Mouse (Mus musculus) Muller cell, postnatal 12 days (primary cell): ENCODE data around the gene Fgf13.

Experiments
- DNase-seq: peaks from one replicate; pipeline ENCODE4 v3.0.0-alpha.2; 2015; ENCODE audit errors: inconsistent ontology term

The Fgf13 gene

GRCm38 (mm10) chrX:59567695-59568431 lies at the start of gene Fgf13:
Gene Fgf13 (minus strand): TSS chrX:59568071.
- peak; percentile 55 for DNase-seq

- DNase-seq, result no peak
Measured at GRCm38 (mm10) chrX:59606535-59606934, 38.7 kb upstream of the Fgf13 start.

DNA sequence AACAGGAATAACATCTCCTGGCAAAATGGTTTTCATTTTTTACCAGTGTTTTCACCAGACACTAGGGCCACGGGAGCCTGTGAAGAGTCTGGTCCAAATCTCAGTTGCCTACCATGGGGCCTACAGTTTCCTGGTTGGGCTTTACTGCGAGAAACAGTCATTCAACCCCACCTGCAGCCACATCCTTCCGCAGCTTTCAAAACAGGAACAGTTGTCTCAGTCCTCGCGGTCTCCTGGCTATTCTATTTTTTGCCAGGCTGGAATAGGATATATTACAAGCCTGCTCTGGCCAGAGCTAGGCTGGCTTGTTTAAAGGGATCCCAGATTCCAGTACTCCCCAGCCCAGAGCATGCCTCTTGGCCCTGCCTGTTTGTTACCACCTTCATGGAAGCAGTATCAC lies 21.2 kb upstream of the Fgf13 start:
- DNase-seq, result no peak

DNA sequence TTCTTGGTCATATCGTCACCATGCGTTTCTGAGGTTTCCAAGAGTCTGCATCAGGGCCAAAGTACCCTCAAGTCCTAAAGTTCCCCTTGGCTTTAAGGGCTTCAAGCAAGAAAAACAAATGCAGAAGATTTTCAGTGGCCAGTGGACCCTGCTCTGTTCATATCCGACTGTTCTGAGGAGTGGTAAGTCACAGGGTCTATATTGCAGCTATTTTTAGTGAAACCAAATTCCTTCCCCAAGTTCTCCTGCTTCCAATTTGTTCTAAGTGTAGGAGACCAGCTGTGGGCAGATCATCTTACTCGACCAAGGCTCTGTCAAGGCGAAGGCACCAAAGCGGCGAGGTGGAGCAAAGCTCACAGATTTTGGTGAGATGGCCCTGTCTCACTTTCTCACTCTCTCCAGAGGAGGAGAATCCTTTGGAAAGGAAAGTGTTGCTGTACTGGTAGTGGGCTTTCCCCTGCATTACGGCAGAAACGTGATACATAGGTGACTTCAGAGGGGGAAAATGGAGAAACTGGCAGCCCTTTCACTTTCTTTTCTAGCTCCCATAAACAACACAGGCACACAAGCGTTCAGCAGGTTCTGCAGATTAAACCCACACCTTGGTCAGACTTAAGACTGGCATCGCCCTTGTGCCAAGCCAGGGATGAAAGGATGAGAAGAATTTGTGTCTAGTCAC lies 17.8 kb upstream of the Fgf13 start:
- no peak for DNase-seq

DNA sequence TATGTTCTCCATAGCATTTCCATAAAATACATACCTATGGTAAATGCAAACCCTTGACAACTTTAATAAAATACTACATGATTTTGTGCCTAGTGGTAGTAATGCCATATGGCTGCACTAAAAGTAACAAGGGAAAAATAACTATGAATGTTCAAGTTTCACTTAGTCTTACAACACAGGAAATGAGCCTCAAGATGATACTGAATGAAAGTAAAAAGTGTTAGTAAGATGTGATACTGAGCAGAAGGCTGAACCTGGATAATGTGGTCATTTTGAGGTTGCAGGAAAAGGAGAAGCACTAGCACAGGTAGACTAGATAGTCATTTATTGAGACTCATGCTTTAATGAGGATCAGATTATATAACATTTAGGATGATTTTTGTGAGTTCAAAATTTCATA lies 16.2 kb upstream of the Fgf13 start:
- DNase-seq, result no peak

- DNase-seq, result peak; percentile 66
Measured at GRCm38 (mm10) chrX:59566826-59567694, 811 bp downstream of the Fgf13 start.

DNA sequence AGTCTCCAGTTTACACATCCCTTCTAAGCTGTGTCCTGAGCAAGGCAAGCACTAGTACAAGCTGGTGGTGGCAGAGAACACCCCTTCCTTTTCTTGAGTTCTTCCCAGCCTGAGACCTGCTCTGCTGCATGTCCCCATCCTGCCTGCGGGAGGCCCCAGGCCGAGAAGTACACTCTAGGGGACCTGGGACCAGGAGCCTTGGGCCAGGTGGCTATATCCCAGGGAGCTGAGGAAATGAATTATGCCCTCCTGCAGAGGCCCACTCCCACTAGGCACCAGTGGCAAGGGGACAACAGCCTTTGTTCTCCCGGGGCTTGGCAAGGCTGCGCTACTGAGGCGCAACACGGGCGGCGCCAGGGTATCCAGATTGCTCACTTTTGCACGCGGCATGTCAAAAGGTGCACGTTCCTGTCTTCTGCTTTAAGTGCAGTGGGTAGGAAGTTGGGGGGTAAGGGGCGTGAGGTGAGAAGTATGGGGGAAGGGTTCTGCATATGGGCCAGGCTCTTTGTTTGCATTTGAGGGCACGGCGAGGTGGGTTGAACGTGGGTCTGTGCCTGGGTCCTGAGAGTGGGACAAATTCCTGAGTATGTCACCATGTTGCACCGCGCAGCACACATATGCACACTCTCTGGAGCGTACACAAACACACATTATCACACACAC lies 1.7 kb downstream of the Fgf13 start:
- peak; percentile 27 for DNase-seq

DNA sequence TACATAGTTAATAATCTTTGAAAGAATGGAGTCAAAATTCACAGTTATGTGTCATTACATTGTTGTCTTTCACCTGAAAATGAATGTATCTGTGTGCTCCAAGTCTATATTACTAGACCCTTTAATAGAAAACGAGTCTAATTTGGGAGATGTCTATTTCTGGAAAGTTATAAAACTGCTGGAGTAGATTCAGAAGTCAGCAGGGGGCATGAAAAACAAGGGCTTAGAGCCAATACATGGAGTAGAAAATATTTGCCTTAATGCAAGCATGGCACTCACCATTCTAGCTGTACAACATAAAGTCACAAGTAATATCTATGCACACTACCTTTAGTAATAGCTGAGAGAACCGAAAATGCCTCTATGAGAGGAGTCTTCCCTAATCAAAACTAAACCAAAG lies 19.9 kb downstream of the Fgf13 start:
- DNase-seq, result no peak

GRCm38 (mm10) chrX:59508273-59508672 lies 59.6 kb downstream of the Fgf13 start:
- DNase-seq, result no peak

DNA sequence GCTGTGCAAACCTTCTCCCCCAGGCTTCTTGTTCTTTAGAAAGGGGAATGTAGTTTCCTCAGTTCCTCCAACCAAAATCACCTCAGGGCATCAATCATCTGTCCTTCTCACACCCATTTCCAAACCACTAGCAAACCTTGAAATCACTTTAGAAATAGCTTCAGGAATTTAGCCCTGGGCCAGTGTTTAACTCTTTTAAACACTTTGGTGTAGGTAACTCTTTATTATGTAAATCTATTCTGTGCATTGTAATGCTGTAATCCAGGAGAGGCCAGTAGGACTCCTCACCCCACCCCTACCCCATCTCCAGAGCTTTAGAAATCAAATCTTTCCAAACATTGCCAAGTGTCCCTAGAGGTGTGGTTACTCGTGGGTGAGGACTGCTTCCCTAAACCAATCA lies 74.5 kb downstream of the Fgf13 start:
- DNase-seq, result no peak

- DNase-seq, result no peak
Measured at GRCm38 (mm10) chrX:59485426-59485825, 82.4 kb downstream of the Fgf13 start.

DNA sequence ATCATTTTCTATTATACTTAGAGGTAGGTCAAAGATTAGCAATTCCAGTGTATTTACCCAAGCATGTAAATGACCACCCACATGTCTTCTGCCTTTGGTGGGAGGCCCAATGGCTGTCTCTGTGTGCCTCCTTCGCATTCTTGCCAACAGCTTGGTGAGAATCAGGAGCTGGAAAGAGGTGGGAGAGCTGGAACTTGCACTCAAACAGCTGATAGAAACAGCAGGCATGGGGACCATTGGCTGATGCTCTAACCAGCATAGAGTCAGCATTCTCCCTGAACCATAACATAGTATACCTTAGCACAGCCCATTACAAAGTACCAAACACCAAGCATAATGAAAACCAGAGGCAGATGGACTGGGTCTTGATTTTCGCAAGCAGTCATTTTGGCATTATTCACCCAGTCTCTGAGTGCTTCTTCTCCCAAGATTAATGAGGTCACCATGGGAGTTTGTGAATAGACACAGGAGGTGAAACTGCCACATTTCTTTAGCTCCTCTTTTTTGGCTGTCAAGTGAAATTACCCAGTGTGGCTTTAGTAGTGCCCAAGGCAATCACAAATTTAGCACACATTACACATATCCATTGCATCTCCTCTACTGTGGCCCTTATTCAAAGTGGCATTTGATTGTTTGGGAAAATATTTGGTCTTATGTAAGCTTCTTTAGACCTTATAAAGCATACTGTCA lies 165.1 kb downstream of the Fgf13 start:
- peak; percentile 66 for DNase-seq

- DNase-seq, result no peak
Measured at GRCm38 (mm10) chrX:59290916-59291411, 276.9 kb downstream of the Fgf13 start.

DNA sequence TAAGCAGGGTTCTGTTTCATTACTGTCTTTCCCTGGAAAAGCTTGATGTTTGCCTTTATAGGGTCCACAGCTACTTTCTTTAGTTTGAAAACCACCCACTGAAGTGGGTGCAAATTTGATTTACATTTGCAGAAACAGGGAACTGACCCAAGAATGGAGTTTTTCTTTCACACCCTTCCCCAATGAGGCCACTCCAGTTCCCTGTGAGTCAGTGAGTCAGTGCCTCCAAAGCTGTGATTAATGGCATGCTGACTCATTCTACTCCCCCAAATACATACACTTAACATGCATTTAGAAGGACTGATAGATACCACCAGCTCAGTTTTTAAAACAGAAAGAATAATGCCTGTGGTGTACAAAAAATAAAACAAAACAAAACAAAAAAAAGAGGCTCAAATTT lies 316.3 kb downstream of the Fgf13 start:
- DNase-seq, result peak; percentile 12

GRCm38 (mm10) chrX:59243752-59244151 lies 324.1 kb downstream of the Fgf13 start:
- no peak for DNase-seq

DNA sequence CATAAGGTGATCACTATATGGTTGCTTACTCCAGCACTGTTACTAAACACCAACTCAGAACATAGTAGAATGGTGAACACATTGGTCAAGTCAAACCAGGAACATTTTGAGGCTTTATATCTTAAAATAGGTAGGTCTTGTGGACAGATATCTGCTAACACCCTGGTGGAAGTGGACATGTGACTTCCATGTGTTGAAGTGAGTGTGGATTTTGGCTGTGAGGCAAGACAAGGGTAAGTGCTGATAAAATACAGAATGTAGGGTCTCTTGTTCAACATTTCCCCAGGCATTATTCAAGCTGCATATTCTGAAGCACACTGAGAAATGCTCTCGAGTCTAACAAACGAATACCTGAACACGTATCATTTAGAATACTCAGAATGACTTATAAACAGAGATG lies 324.7 kb downstream of the Fgf13 start:
- DNase-seq, result no peak

- peak; percentile 78 for DNase-seq
Measured at GRCm38 (mm10) chrX:59241460-59241747, 326.5 kb downstream of the Fgf13 start.

DNA sequence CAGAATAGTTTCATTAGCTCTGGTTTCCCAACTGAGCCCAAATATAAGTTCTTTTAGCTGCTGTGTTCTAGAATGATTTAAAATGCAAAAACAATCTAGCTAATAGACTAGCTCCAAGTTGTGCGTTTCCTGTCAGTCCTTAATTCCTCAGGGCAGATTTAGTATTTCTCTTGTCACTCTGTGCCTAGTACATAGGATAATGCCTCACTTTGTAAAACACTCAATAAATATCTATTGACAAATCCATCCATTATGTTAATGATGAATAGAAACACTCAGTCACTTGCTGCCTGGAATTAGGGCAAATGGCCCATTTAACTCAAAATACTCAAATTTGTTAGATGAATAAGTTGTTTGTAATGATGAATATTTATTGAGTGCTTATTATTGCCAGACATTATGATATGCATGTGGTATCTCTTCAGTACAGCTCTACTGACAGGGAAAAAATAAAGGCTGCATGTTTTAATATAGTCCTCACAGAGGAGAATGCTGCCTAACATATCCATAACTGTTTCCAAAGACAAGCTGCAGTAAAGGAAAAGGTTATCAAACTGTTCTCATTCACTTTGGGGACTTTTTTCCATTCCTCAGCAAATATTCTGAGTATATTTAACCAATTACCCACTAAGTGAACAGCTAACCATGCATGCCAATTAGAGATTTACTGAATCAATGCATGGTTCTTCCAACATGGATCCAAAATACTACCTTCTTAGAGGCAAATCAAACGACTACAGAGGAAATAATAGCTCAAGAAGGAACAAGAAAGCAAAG lies 327.0 kb downstream of the Fgf13 start:
- no peak for DNase-seq

- DNase-seq, result peak; percentile 60
Measured at GRCm38 (mm10) chrX:59220675-59221074, 347.2 kb downstream of the Fgf13 start.

- peak; percentile 93 for DNase-seq
Measured at GRCm38 (mm10) chrX:59201146-59201545, 366.7 kb downstream of the Fgf13 start.

DNA sequence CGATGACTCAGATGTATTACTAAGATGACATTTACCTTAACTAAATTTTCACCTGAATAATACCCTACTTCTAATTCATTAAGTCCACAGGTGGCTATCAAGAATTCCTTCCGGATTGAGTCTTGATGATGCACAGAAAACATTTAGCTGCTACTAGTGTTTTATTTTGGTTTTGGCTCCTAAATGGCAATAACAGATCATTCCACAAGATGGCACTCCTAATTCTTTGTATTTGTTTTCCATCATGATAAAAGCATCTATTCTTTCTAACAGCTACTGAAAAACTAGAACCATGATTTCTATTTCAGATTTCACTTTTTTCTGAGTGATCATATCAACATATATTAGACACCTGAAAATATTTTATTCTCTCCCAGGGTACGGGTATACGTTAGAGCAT lies 373.7 kb downstream of the Fgf13 start:
- no peak for DNase-seq
